Mouse (Mus musculus) lung, postnatal 0 days (tissue): ENCODE data around the gene Pklr. TPM values are rescaled to one million over a fixed set of nuclear protein-coding genes. Genes with fewer than 3 reads are reported as not detected.

Experiments used
- ATAC-seq: fragments of 200-750 bp; cut with Nextera tagmentation; 2 replicates; pipeline ENCODE4 v1.8.0; 2017; ENCODE audit warnings: moderate library complexity
- DNase-seq: peaks from one replicate; pipeline ENCODE4 v3.0.0-alpha.2; 2016; ENCODE audit warnings: low spot score
- H3K27ac ChIP-seq: fragments of 300-500 bp; sonication (generic); 2 replicates; pipeline ENCODE4 v1.5.1; 2014; ENCODE audit warnings: antibody characterized with exemption, mild to moderate bottlenecking, low read length, mixed read lengths
- H3K27me3 ChIP-seq: fragments of 300-500 bp; sonication (generic); replicated peaks from 2 replicates; pipeline ENCODE4 v1.6.1; 2014; ENCODE audit warnings: low read length, mixed read lengths; ENCODE audit not compliant: insufficient read depth
- H3K36me3 ChIP-seq: fragments of 300-500 bp; sonication (generic); 2 replicates; pipeline ENCODE4 v1.6.1; 2014; ENCODE audit warnings: low read length, mixed read lengths; ENCODE audit not compliant: insufficient read depth
- H3K4me1 ChIP-seq: fragments of 300-500 bp; sonication (generic); 2 replicates; pipeline ENCODE4 v1.6.1; 2014; ENCODE audit warnings: antibody characterized with exemption, low read depth, low read length, mixed read lengths; ENCODE audit not compliant: insufficient read depth
- H3K4me2 ChIP-seq: fragments of 300-500 bp; sonication (generic); replicated peaks from 2 replicates; pipeline ENCODE4 v1.6.1; 2014; ENCODE audit warnings: low read depth, mild to moderate bottlenecking, low read length, moderate library complexity, mixed read lengths
- H3K4me3 ChIP-seq: fragments of 300-500 bp; sonication (generic); 2 replicates; pipeline ENCODE4 v1.5.1; 2014; ENCODE audit warnings: low read depth, low read length
- H3K9ac ChIP-seq: fragments of 300-500 bp; sonication (generic); replicated peaks from 2 replicates; pipeline ENCODE4 v1.6.1; 2014; ENCODE audit warnings: low read depth, mild to moderate bottlenecking
- H3K9me3 ChIP-seq: fragments of 300-500 bp; sonication (generic); 2 replicates; pipeline ENCODE4 v1.6.1; 2016; ENCODE audit warnings: low read length, mixed read lengths
- CTCF ChIP-seq: IDR thresholded peaks from 2 replicates; pipeline ENCODE4 v1.5.1; 2016; ENCODE audit warnings: antibody characterized with exemption, mild to moderate bottlenecking
- EP300 ChIP-seq: IDR thresholded peaks from 2 replicates; pipeline ENCODE4 v1.6.1; 2016; ENCODE audit warnings: antibody characterized with exemption, mild to moderate bottlenecking, control low read depth
- WGBS: fragments of 180-500 bp; shearing (Covaris S2); extraction: QIAGEN DNeasy Blood & Tissue Kit; methylation state at CpG from one replicate; pipeline ENCODE4 v1.1.7; 2014; 5-methylcytosine and 5-hydroxymethylcytosine counted together
- polyA plus RNA-seq: library from polyadenylated mRNA; unstranded; fragments of >200 nt; fragmentation: Nextera tagmentation; extraction: Ambion mirVana; gene quantifications from 2 replicates; pipeline ENCODE4 v1.2.1, GENCODE M21; 2015

Pklr gene
- polyA plus RNA-seq = 0.14 and 0.32 TPM in 2 replicates

- Histone ChIP-seq H3K36me3 (no peaks in the 10 kb centered on the region), H3K4me2 (no peak within 1 kb of the TSS), H3K9me3 (no peaks in the 10 kb centered on the region), H3K27me3 (no peaks in the 10 kb centered on the region), H3K27ac (no peak within 1 kb of the TSS), H3K4me1 (no peaks in the 10 kb centered on the region), H3K4me3 (no peak within 1 kb of the TSS), H3K9ac (no peak within 1 kb of the TSS)
- no peak for ATAC-seq
- 65% methylated on average over 3 of the region's 3 CpGs for WGBS
- no peak for TF ChIP-seq EP300
- no peak for TF ChIP-seq CTCF
- no peak for DNase-seq
Measured at GRCm38 (mm10) chr3:89135958-89136357, at the start of gene Pklr. Pklr (plus strand) TSS chr3:89136142.

GRCm38 (mm10) chr3:89087338-89088110 lies 48.4 kb upstream of the Pklr start:
- 18% methylated on average over 21 of the region's 21 CpGs for WGBS
- Histone ChIP-seq H3K9ac (no peak overlapping the region), H3K4me3 (no peak overlapping the region), H3K4me2 (peak overlapping the region; percentile 44), H3K27me3 (peaks cover 14% of the 10 kb centered on the region), H3K36me3 (no peaks in the 10 kb centered on the region), H3K4me1 (peaks cover 10% of the 10 kb centered on the region; the same call in 1 of the 2 replicates), H3K9me3 (no peaks in the 10 kb centered on the region), H3K27ac (peak overlapping the region; percentile 54)
- DNase-seq (peak; percentile 90), ATAC-seq (peak; percentile 14; the same call in 1 of the 2 replicates)
- TF ChIP-seq EP300 (no peak), CTCF (peak; percentile 80)

- Histone ChIP-seq H3K27me3 (peaks cover 14% of the 10 kb centered on the region), H3K9me3 (no peaks in the 10 kb centered on the region), H3K36me3 (no peaks in the 10 kb centered on the region), H3K4me2 (peak overlapping the region; percentile 100), H3K4me3 (peak overlapping the region; percentile 65), H3K27ac (no peak overlapping the region), H3K4me1 (peaks cover 10% of the 10 kb centered on the region; the same call in 1 of the 2 replicates), H3K9ac (no peak overlapping the region)
- ATAC-seq (no peak), DNase-seq (no peak)
- TF ChIP-seq EP300 (no peak), CTCF (no peak)
- WGBS = 41% methylated on average over 14 of the region's 14 CpGs
Measured at GRCm38 (mm10) chr3:89088974-89089373, 47.0 kb upstream of the Pklr start.

- peak overlapping the region; percentile 79 for H3K27ac ChIP-seq
- H3K4me3 ChIP-seq = peak overlapping the region; percentile 65
- WGBS = under 1% methylated on average over 33 of the region's 40 CpGs
- DNase-seq (peak; percentile 96), ATAC-seq (peak; percentile 84)
- peak overlapping the region; percentile 100 for H3K4me2 ChIP-seq
- H3K9ac ChIP-seq = peak overlapping the region; percentile 43
- H3K9me3 ChIP-seq = no peaks in the 10 kb centered on the region
- TF ChIP-seq CTCF = no peak
- no peak for TF ChIP-seq EP300
- peaks cover 10% of the 10 kb centered on the region; the same call in 1 of the 2 replicates for H3K4me1 ChIP-seq
- H3K27me3 ChIP-seq = peaks cover 14% of the 10 kb centered on the region
- H3K36me3 ChIP-seq = no peaks in the 10 kb centered on the region
Measured at GRCm38 (mm10) chr3:89089882-89090591, 45.9 kb upstream of the Pklr start.

- peak; percentile 86 for DNase-seq
- peak; percentile 63 for ATAC-seq
- Histone ChIP-seq H3K36me3 (0 out of 2 replicates have a peak, but pooled peaks cover 3% of the 10 kb centered on the region), H3K4me3 (peak overlapping the region; percentile 65), H3K9me3 (no peaks in the 10 kb centered on the region), H3K9ac (peak overlapping the region; percentile 43), H3K27ac (peak overlapping the region; percentile 79; the same call in 1 of the 2 replicates), H3K4me2 (peak overlapping the region; percentile 100), H3K4me1 (peaks cover 10% of the 10 kb centered on the region; the same call in 1 of the 2 replicates), H3K27me3 (peaks cover 14% of the 10 kb centered on the region)
- WGBS = 2% methylated on average over 64 of the region's 74 CpGs
- peak; percentile 84 for TF ChIP-seq CTCF
- no peak for TF ChIP-seq EP300
Measured at GRCm38 (mm10) chr3:89090694-89091655, 45.0 kb upstream of the Pklr start.
